In genomic region chr10:60373543-60373936, GRCm38 (mm10) we compare ENCODE assay signal across 14 mouse cellular contexts. TPM values are rescaled to one million over a fixed set of nuclear protein-coding genes. Genes with fewer than 3 reads are reported as not detected.
DNase-seq lines count a peak whose midpoint lies in the region; ATAC-seq and TF ChIP-seq lines count a peak whose summit lies in the region.
"Had no signal": no experiment of that assay in that cellular context is flagged by ENCODE, and none has a peak within 500 bp of the region (broad histone marks: within the 10 kb centered on the region; RNA-seq: fewer than 3 reads in every experiment).

No protein-coding gene starts in this region.

- no peak for TF ChIP-seq CTCF in intestine, postnatal 0 days (IDR thresholded peaks at IDR 0.05; ENCODE audit: low read depth)

- no peak overlapping the region for H3K9ac ChIP-seq in forebrain, embryonic 11.5 days (ENCODE audit: low read length)
- H3K9ac ChIP-seq in intestine, embryonic 16.5 days (ENCODE audit: low read depth, low read length) = 0 out of 2 replicates have a peak overlapping the region, but pooled peaks have one; percentile 10
- no peak overlapping the region for H3K9ac ChIP-seq in intestine, postnatal 0 days (ENCODE audit: low read depth, low read length)
- no peak overlapping the region for H3K9ac ChIP-seq in midbrain, embryonic 14.5 days (replicated peaks; ENCODE audit: low read length)
- no peak overlapping the region for H3K9ac ChIP-seq in limb, embryonic 15.5 days
- H3K9ac ChIP-seq: forebrain, embryonic 15.5 days had no signal

- H3K27ac ChIP-seq in forebrain, embryonic 10.5 days = peak overlapping the region; percentile 56
- H3K27ac ChIP-seq in forebrain, embryonic 11.5 days (ENCODE audit: low read depth, low read length) = no peak overlapping the region
- no peak overlapping the region; the same call in 1 of the 2 replicates for H3K27ac ChIP-seq in intestine, embryonic 16.5 days (ENCODE audit: low read length)
- no peak overlapping the region for H3K27ac ChIP-seq in intestine, postnatal 0 days (ENCODE audit: low read depth, low read length)
- peak overlapping the region; percentile 59; the same call in 1 of the 2 replicates for H3K27ac ChIP-seq in midbrain, embryonic 10.5 days (replicated peaks)
- H3K27ac ChIP-seq in midbrain, embryonic 14.5 days (replicated peaks; ENCODE audit: low read depth, low read length) = no peak overlapping the region
- peak overlapping the region; percentile 22; the same call in 1 of the 2 replicates for H3K27ac ChIP-seq in limb, embryonic 15.5 days
- H3K27ac ChIP-seq: forebrain, embryonic 15.5 days had no signal

- no peak overlapping the region for H3K4me2 ChIP-seq in forebrain, embryonic 11.5 days (ENCODE audit: low read depth, low read length, severe bottlenecking)
- no peak overlapping the region for H3K4me2 ChIP-seq in intestine, embryonic 16.5 days (ENCODE audit: low read depth, low read length)
- H3K4me2 ChIP-seq in intestine, postnatal 0 days (replicated peaks; ENCODE audit: low read depth) = no peak overlapping the region
- no peak overlapping the region for H3K4me2 ChIP-seq in midbrain, embryonic 14.5 days (ENCODE audit: low read length)
- no peak overlapping the region for H3K4me2 ChIP-seq in limb, embryonic 15.5 days
- H3K4me2 ChIP-seq: forebrain, embryonic 15.5 days had no signal

- H3K4me1 ChIP-seq in forebrain, embryonic 10.5 days = peaks cover 33% of the 10 kb centered on the region
- 0 out of 2 replicates have a peak, but pooled peaks cover 2% of the 10 kb centered on the region for H3K4me1 ChIP-seq in forebrain, embryonic 11.5 days (replicated peaks; ENCODE audit: control insufficient read depth, insufficient read depth, low read length)
- peaks cover 7% of the 10 kb centered on the region for H3K4me1 ChIP-seq in intestine, embryonic 16.5 days (ENCODE audit: control insufficient read depth, insufficient read depth, low read length)
- H3K4me1 ChIP-seq in intestine, postnatal 0 days (replicated peaks; ENCODE audit: control insufficient read depth, insufficient read depth, low read length) = no peaks in the 10 kb centered on the region
- H3K4me1 ChIP-seq in midbrain, embryonic 10.5 days = peaks cover 7% of the 10 kb centered on the region
- H3K4me1 ChIP-seq in midbrain, embryonic 14.5 days (ENCODE audit: control insufficient read depth, insufficient read depth, low read length) = no peaks in the 10 kb centered on the region
- peaks cover 24% of the 10 kb centered on the region for H3K4me1 ChIP-seq in limb, embryonic 15.5 days

- DNase-seq in forebrain, embryonic 10.5 days (ENCODE audit: extremely low spot score, low spot score) = peak; percentile 19
- no peak for DNase-seq in forebrain, embryonic 11.5 days (ENCODE audit: low spot score)
- DNase-seq in midbrain, embryonic 10.5 days (ENCODE audit: low spot score) = no peak
- no peak for DNase-seq in midbrain, embryonic 14.5 days
- no peak for DNase-seq in layer of hippocampus, postnatal 36 days
- DNase-seq: cerebellum, adult 18-20 months; thymus, postnatal 36 days had no signal

- H3K9me3 ChIP-seq in forebrain, embryonic 10.5 days = no peaks in the 10 kb centered on the region
- no peaks in the 10 kb centered on the region for H3K9me3 ChIP-seq in forebrain, embryonic 11.5 days (ENCODE audit: control insufficient read depth, low read length)
- no peaks in the 10 kb centered on the region for H3K9me3 ChIP-seq in intestine, embryonic 16.5 days (ENCODE audit: control insufficient read depth, low read length)
- no peaks in the 10 kb centered on the region for H3K9me3 ChIP-seq in intestine, postnatal 0 days (ENCODE audit: control insufficient read depth)
- no peaks in the 10 kb centered on the region for H3K9me3 ChIP-seq in midbrain, embryonic 10.5 days (replicated peaks)
- no peaks in the 10 kb centered on the region for H3K9me3 ChIP-seq in midbrain, embryonic 14.5 days (ENCODE audit: control insufficient read depth, low read length)
- no peaks in the 10 kb centered on the region for H3K9me3 ChIP-seq in limb, embryonic 15.5 days
- H3K9me3 ChIP-seq: forebrain, embryonic 15.5 days had no signal

- H3K36me3 ChIP-seq in forebrain, embryonic 10.5 days (replicated peaks) = no peaks in the 10 kb centered on the region
- H3K36me3 ChIP-seq in forebrain, embryonic 11.5 days (ENCODE audit: control insufficient read depth, insufficient read depth, low read length) = no peaks in the 10 kb centered on the region
- 0 out of 2 replicates have a peak, but pooled peaks cover 2% of the 10 kb centered on the region for H3K36me3 ChIP-seq in intestine, embryonic 16.5 days (ENCODE audit: control insufficient read depth, insufficient read depth, low read length)
- peaks cover 12% of the 10 kb centered on the region; the same call in 1 of the 2 replicates for H3K36me3 ChIP-seq in intestine, postnatal 0 days (ENCODE audit: control insufficient read depth, insufficient read depth)
- no peaks in the 10 kb centered on the region for H3K36me3 ChIP-seq in midbrain, embryonic 10.5 days
- no peaks in the 10 kb centered on the region for H3K36me3 ChIP-seq in midbrain, embryonic 14.5 days (ENCODE audit: control insufficient read depth, insufficient read depth, low read length)
- H3K36me3 ChIP-seq in limb, embryonic 15.5 days = no peaks in the 10 kb centered on the region
- H3K36me3 ChIP-seq: forebrain, embryonic 15.5 days had no signal

- WGBS in forebrain, embryonic 10.5 days = 66% methylated on average over 6 of the region's 6 CpGs
- 63% methylated on average over 6 of the region's 6 CpGs for WGBS in forebrain, embryonic 11.5 days
- WGBS in intestine, embryonic 16.5 days = 48% methylated on average over 6 of the region's 6 CpGs
- WGBS in intestine, postnatal 0 days = 51% methylated on average over 6 of the region's 6 CpGs
- 72% methylated on average over 6 of the region's 6 CpGs for WGBS in midbrain, embryonic 10.5 days
- WGBS in midbrain, embryonic 14.5 days = 80% methylated on average over 6 of the region's 6 CpGs
- 22% methylated on average over 6 of the region's 6 CpGs for whole genome bisulfite sequencing in limb, embryonic 15.5 days

- H3K27me3 ChIP-seq in forebrain, embryonic 10.5 days (ENCODE audit: poor library complexity, severe bottlenecking) = no peaks in the 10 kb centered on the region
- H3K27me3 ChIP-seq in forebrain, embryonic 11.5 days (ENCODE audit: control insufficient read depth, insufficient read depth, low read length) = no peaks in the 10 kb centered on the region
- no peaks in the 10 kb centered on the region for H3K27me3 ChIP-seq in intestine, embryonic 16.5 days (replicated peaks; ENCODE audit: control insufficient read depth, insufficient read depth, low read length)
- no peaks in the 10 kb centered on the region for H3K27me3 ChIP-seq in intestine, postnatal 0 days (replicated peaks; ENCODE audit: control insufficient read depth, insufficient read depth, low read length)
- no peaks in the 10 kb centered on the region for H3K27me3 ChIP-seq in midbrain, embryonic 10.5 days (ENCODE audit: low read depth, poor library complexity, severe bottlenecking)
- H3K27me3 ChIP-seq in midbrain, embryonic 14.5 days (ENCODE audit: control insufficient read depth, insufficient read depth, low read length) = no peaks in the 10 kb centered on the region
- no peaks in the 10 kb centered on the region for H3K27me3 ChIP-seq in limb, embryonic 15.5 days
- H3K27me3 ChIP-seq: forebrain, embryonic 15.5 days had no signal

- H3K4me3 ChIP-seq in forebrain, embryonic 10.5 days = no peak overlapping the region
- no peak overlapping the region for H3K4me3 ChIP-seq in forebrain, embryonic 11.5 days (ENCODE audit: low read depth, low read length)
- H3K4me3 ChIP-seq in intestine, embryonic 16.5 days (ENCODE audit: low read length) = no peak overlapping the region
- no peak overlapping the region for H3K4me3 ChIP-seq in intestine, postnatal 0 days (ENCODE audit: low read depth, low read length)
- H3K4me3 ChIP-seq in midbrain, embryonic 10.5 days = no peak overlapping the region
- no peak overlapping the region for H3K4me3 ChIP-seq in midbrain, embryonic 14.5 days (replicated peaks; ENCODE audit: low read depth, low read length)
- H3K4me3 ChIP-seq in limb, embryonic 15.5 days = no peak overlapping the region
- H3K4me3 ChIP-seq: forebrain, embryonic 15.5 days had no signal

- ATAC-seq in forebrain, embryonic 11.5 days (replicated peaks; ENCODE audit: low FRiP score) = no peak
- no peak for ATAC-seq in intestine, embryonic 16.5 days
- no peak for ATAC-seq in intestine, postnatal 0 days
- no peak for ATAC-seq in midbrain, embryonic 14.5 days (ENCODE audit: low FRiP score, low TSS enrichment)
- no peak for ATAC-seq in limb, embryonic 15.5 days (ENCODE audit: insufficient number of reproducible peaks, low FRiP score, low TSS enrichment, low read depth)
- ATAC-seq: forebrain, embryonic 15.5 days had no signal

RNA-seq across cellular contexts. Expression of gene Gm17455, which starts 26.0 kb away (rescaled TPM):
- polyA plus RNA-seq in forebrain, embryonic 10.5 days (2016; fragmentation: Nextera tagmentation; extraction: Ambion mirVana) = 0.93 and 1.9 TPM in 2 replicates
- polyA plus RNA-seq in forebrain, embryonic 11.5 days (2014; fragmentation: Nextera tagmentation; extraction: Ambion mirVana) = 1.7 and 4.2 TPM in 2 replicates
- 0.72 and 1.0 TPM in 2 replicates for polyA plus RNA-seq in intestine, embryonic 16.5 days (2015; fragmentation: Nextera tagmentation; extraction: Ambion mirVana)
- 0.65 and 1.1 TPM in 2 replicates for polyA plus RNA-seq in intestine, postnatal 0 days (2015; fragmentation: Nextera tagmentation; extraction: Ambion mirVana)
- polyA plus RNA-seq in midbrain, embryonic 10.5 days (2016; fragmentation: Nextera tagmentation; extraction: Ambion mirVana) = 3.7 and 5.5 TPM in 2 replicates
- polyA plus RNA-seq in midbrain, embryonic 14.5 days (2014; fragmentation: Nextera tagmentation; extraction: Ambion mirVana) = 7.6 and 9.8 TPM in 2 replicates
- polyA plus RNA-seq in limb, embryonic 15.5 days (2015; fragmentation: Nextera tagmentation; extraction: Ambion mirVana) = 1.2 and 4.0 TPM in 2 replicates
- total RNA-seq in layer of hippocampus, postnatal 36 days (2021) = not detected
- total RNA-seq: adrenal gland, postnatal 36 days; gastrocnemius, postnatal 36 days; megakaryocyte-erythroid progenitor cell, adult 5-6 weeks had no signal

RNA-seq across cellular contexts. Expression of gene Vsir, which starts 26.9 kb away (rescaled TPM):
- 1.2 and 1.4 TPM in 2 replicates for polyA plus RNA-seq in forebrain, embryonic 10.5 days (2016; fragmentation: Nextera tagmentation; extraction: Ambion mirVana)
- polyA plus RNA-seq in forebrain, embryonic 11.5 days (2014; fragmentation: Nextera tagmentation; extraction: Ambion mirVana) = 0.96 and 1.2 TPM in 2 replicates
- polyA plus RNA-seq in intestine, embryonic 16.5 days (2015; fragmentation: Nextera tagmentation; extraction: Ambion mirVana) = 10.3 and 11.2 TPM in 2 replicates
- 9.7 and 11.5 TPM in 2 replicates for polyA plus RNA-seq in intestine, postnatal 0 days (2015; fragmentation: Nextera tagmentation; extraction: Ambion mirVana)
- polyA plus RNA-seq in midbrain, embryonic 10.5 days (2016; fragmentation: Nextera tagmentation; extraction: Ambion mirVana) = 1.9 and 2.3 TPM in 2 replicates
- polyA plus RNA-seq in midbrain, embryonic 14.5 days (2014; fragmentation: Nextera tagmentation; extraction: Ambion mirVana) = 1.1 and 2.7 TPM in 2 replicates
- 3.4 and 6.7 TPM in 2 replicates for polyA plus RNA-seq in limb, embryonic 15.5 days (2015; fragmentation: Nextera tagmentation; extraction: Ambion mirVana)
- total RNA-seq in layer of hippocampus, postnatal 36 days (2021) = 10 to 100 TPM; 19.8 to 22.9 TPM

Comparison
In these comparisons a context has a peak if more than half of its experiments do, and no peak if none do; other contexts are left out.
1. H3K27ac ChIP-seq: peak in forebrain, embryonic 10.5 days (single experiment), midbrain, embryonic 10.5 days (single experiment) and limb, embryonic 15.5 days (single experiment); none in forebrain, embryonic 11.5 days (single experiment), intestine, embryonic 16.5 days (single experiment), intestine, postnatal 0 days (single experiment) and midbrain, embryonic 14.5 days (single experiment).